Mouse (Mus musculus) embryonic facial prominence, embryonic 15.5 days (tissue): ENCODE data around the gene Bola3. TPM values are rescaled to one million over a fixed set of nuclear protein-coding genes. Genes with fewer than 3 reads are reported as not detected.

Source experiments
- ATAC-seq: fragments of 200-750 bp; cut with Nextera tagmentation; 2 replicates; pipeline ENCODE4 v1.8.0; 2017; ENCODE audit warnings: low read depth, moderate TSS enrichment; ENCODE audit not compliant: insufficient number of reproducible peaks, low FRiP score, low TSS enrichment
- H3K27ac ChIP-seq: fragments of 300-500 bp; sonication (generic); replicated peaks from 2 replicates; pipeline ENCODE4 v1.5.1; 2015; ENCODE audit warnings: mild to moderate bottlenecking, inconsistent platforms
- H3K27me3 ChIP-seq: fragments of 300-500 bp; sonication (generic); 2 replicates; pipeline ENCODE4 v1.6.1; 2015; ENCODE audit warnings: inconsistent platforms
- H3K36me3 ChIP-seq: fragments of 300-500 bp; sonication (generic); 2 replicates; pipeline ENCODE4 v1.6.1; 2015; ENCODE audit warnings: mild to moderate bottlenecking, inconsistent platforms
- H3K4me1 ChIP-seq: fragments of 300-500 bp; sonication (generic); 2 replicates; pipeline ENCODE4 v1.6.1; 2015; ENCODE audit warnings: inconsistent platforms
- H3K4me2 ChIP-seq: fragments of 300-500 bp; sonication (generic); replicated peaks from 2 replicates; pipeline ENCODE4 v1.6.1; 2015; ENCODE audit warnings: mild to moderate bottlenecking, inconsistent platforms
- H3K4me3 ChIP-seq: fragments of 300-500 bp; sonication (generic); replicated peaks from 2 replicates; pipeline ENCODE4 v1.5.1; 2015; ENCODE audit warnings: mild to moderate bottlenecking, inconsistent platforms
- H3K9ac ChIP-seq: fragments of 300-500 bp; sonication (generic); 2 replicates; pipeline ENCODE4 v1.6.1; 2015; ENCODE audit warnings: inconsistent platforms
- H3K9me3 ChIP-seq: fragments of 300-500 bp; sonication (generic); replicated peaks from 2 replicates; pipeline ENCODE4 v1.6.1; 2016; ENCODE audit warnings: inconsistent platforms
- WGBS: fragments of 180-500 bp; shearing (Covaris S2); methylation state at CpG from one replicate; pipeline ENCODE4 v1.1.7; 2015; 5-methylcytosine and 5-hydroxymethylcytosine counted together
- polyA plus RNA-seq: library from polyadenylated mRNA; unstranded; fragments of >200 nt; fragmentation: Nextera tagmentation; extraction: Ambion mirVana; gene quantifications from 2 replicates; pipeline ENCODE4 v1.2.1, GENCODE M21; 2015

The Bola3 gene
- polyA plus RNA-seq, 1 experiment from 2014 or later = 105 TPM

- Histone ChIP-seq H3K27ac (no peak overlapping the region), H3K9ac (no peak overlapping the region), H3K4me1 (no peaks in the 10 kb centered on the region), H3K9me3 (no peaks in the 10 kb centered on the region), H3K27me3 (no peaks in the 10 kb centered on the region), H3K4me3 (no peak overlapping the region), H3K4me2 (no peak overlapping the region), H3K36me3 (peaks cover 94% of the 10 kb centered on the region)
- WGBS = 87% methylated on average over 21 of the region's 21 CpGs
- ATAC-seq = no peak
Observed at GRCm38 (mm10) chr6:83370316-83370965, 21.5 kb downstream of the Bola3 start.

GRCm38 (mm10) chr6:83371350-83371749, 22.4 kb downstream of the Bola3 start:
- H3K9me3 ChIP-seq = no peaks in the 10 kb centered on the region
- H3K36me3 ChIP-seq = peaks cover 98% of the 10 kb centered on the region
- no peak overlapping the region for H3K4me3 ChIP-seq
- no peak overlapping the region for H3K4me2 ChIP-seq
- H3K4me1 ChIP-seq = no peaks in the 10 kb centered on the region
- ATAC-seq = no peak
- H3K9ac ChIP-seq = no peak overlapping the region
- H3K27me3 ChIP-seq = no peaks in the 10 kb centered on the region
- WGBS = 85% methylated on average over 3 of the region's 3 CpGs
- H3K27ac ChIP-seq = no peak overlapping the region

- Histone ChIP-seq H3K4me3 (no peak overlapping the region), H3K4me2 (no peak overlapping the region), H3K27ac (no peak overlapping the region), H3K9ac (no peak overlapping the region), H3K27me3 (no peaks in the 10 kb centered on the region), H3K36me3 (peaks cover 100% of the 10 kb centered on the region), H3K9me3 (no peaks in the 10 kb centered on the region), H3K4me1 (no peaks in the 10 kb centered on the region)
- WGBS = 87% methylated on average over 9 of the region's 9 CpGs
- no peak for ATAC-seq
Observed at GRCm38 (mm10) chr6:83373704-83374300, 24.9 kb downstream of the Bola3 start.

GRCm38 (mm10) chr6:83381510-83382491, 32.9 kb downstream of the Bola3 start:
- Histone ChIP-seq H3K27ac (no peak overlapping the region), H3K4me1 (no peaks in the 10 kb centered on the region), H3K4me2 (no peak overlapping the region), H3K36me3 (peaks cover 69% of the 10 kb centered on the region), H3K9ac (no peak overlapping the region), H3K4me3 (no peak overlapping the region), H3K9me3 (no peaks in the 10 kb centered on the region), H3K27me3 (no peaks in the 10 kb centered on the region)
- WGBS = 81% methylated on average over 10 of the region's 10 CpGs
- ATAC-seq = no peak

GRCm38 (mm10) chr6:83385569-83386090, 36.7 kb downstream of the Bola3 start:
- no peaks in the 10 kb centered on the region for H3K27me3 ChIP-seq
- peaks cover 6% of the 10 kb centered on the region; the same call in 1 of the 2 replicates for H3K4me1 ChIP-seq
- H3K4me3 ChIP-seq = no peak overlapping the region
- no peak overlapping the region for H3K4me2 ChIP-seq
- H3K9me3 ChIP-seq = no peaks in the 10 kb centered on the region
- H3K9ac ChIP-seq = no peak overlapping the region
- no peak for ATAC-seq
- WGBS = 87% methylated on average over 9 of the region's 9 CpGs
- H3K27ac ChIP-seq = no peak overlapping the region
- H3K36me3 ChIP-seq = peaks cover 31% of the 10 kb centered on the region

- WGBS = 64% methylated on average over 8 of the region's 8 CpGs
- ATAC-seq = no peak
- Histone ChIP-seq H3K9ac (no peak overlapping the region), H3K4me2 (no peak overlapping the region), H3K27me3 (no peaks in the 10 kb centered on the region), H3K36me3 (peaks cover 37% of the 10 kb centered on the region), H3K4me3 (no peak overlapping the region), H3K4me1 (peaks cover 25% of the 10 kb centered on the region), H3K9me3 (no peaks in the 10 kb centered on the region), H3K27ac (peak overlapping the region; percentile 70)
Observed at GRCm38 (mm10) chr6:83392166-83392780, 43.3 kb downstream of the Bola3 start.

GRCm38 (mm10) chr6:83394122-83394521, 45.2 kb downstream of the Bola3 start:
- Histone ChIP-seq H3K4me2 (no peak overlapping the region), H3K4me3 (no peak overlapping the region), H3K27me3 (no peaks in the 10 kb centered on the region), H3K27ac (peak overlapping the region; percentile 48; the same call in 1 of the 2 replicates), H3K9ac (no peak overlapping the region), H3K9me3 (no peaks in the 10 kb centered on the region), H3K4me1 (peaks cover 25% of the 10 kb centered on the region), H3K36me3 (peaks cover 49% of the 10 kb centered on the region)
- 94% methylated on average over 4 of the region's 4 CpGs for WGBS
- no peak for ATAC-seq

- H3K27me3 ChIP-seq = no peaks in the 10 kb centered on the region
- 84% methylated on average over 15 of the region's 15 CpGs for WGBS
- no peak overlapping the region for H3K27ac ChIP-seq
- no peaks in the 10 kb centered on the region for H3K9me3 ChIP-seq
- no peak overlapping the region for H3K9ac ChIP-seq
- H3K4me3 ChIP-seq = no peak overlapping the region
- no peak for ATAC-seq
- peaks cover 49% of the 10 kb centered on the region for H3K36me3 ChIP-seq
- peaks cover 24% of the 10 kb centered on the region for H3K4me1 ChIP-seq
- no peak overlapping the region for H3K4me2 ChIP-seq
Observed at GRCm38 (mm10) chr6:83395544-83396229, 46.7 kb downstream of the Bola3 start.

- no peak overlapping the region for H3K9ac ChIP-seq
- H3K4me2 ChIP-seq = no peak overlapping the region
- H3K27ac ChIP-seq = no peak overlapping the region
- peaks cover 15% of the 10 kb centered on the region; the same call in 1 of the 2 replicates for H3K4me1 ChIP-seq
- H3K27me3 ChIP-seq = no peaks in the 10 kb centered on the region
- peaks cover 57% of the 10 kb centered on the region for H3K36me3 ChIP-seq
- no peak for ATAC-seq
- H3K4me3 ChIP-seq = no peak overlapping the region
- 74% methylated on average over 2 of the region's 2 CpGs for WGBS
- no peaks in the 10 kb centered on the region for H3K9me3 ChIP-seq
Observed at GRCm38 (mm10) chr6:83396711-83397110, 47.8 kb downstream of the Bola3 start.

- no peak for ATAC-seq
- no peaks in the 10 kb centered on the region for H3K27me3 ChIP-seq
- H3K9me3 ChIP-seq = no peaks in the 10 kb centered on the region
- no peak overlapping the region for H3K9ac ChIP-seq
- 0 out of 2 replicates have a peak overlapping the region, but pooled peaks have one; percentile 30 for H3K27ac ChIP-seq
- H3K4me2 ChIP-seq = no peak overlapping the region
- WGBS = 75% methylated on average over 8 of the region's 8 CpGs
- peaks cover 7% of the 10 kb centered on the region; the same call in 1 of the 2 replicates for H3K4me1 ChIP-seq
- peaks cover 68% of the 10 kb centered on the region for H3K36me3 ChIP-seq
- H3K4me3 ChIP-seq = no peak overlapping the region
Observed at GRCm38 (mm10) chr6:83397728-83398127, 48.8 kb downstream of the Bola3 start.
